ENCODE assay signal across 8 mouse cellular contexts in the genomic region with DNA sequence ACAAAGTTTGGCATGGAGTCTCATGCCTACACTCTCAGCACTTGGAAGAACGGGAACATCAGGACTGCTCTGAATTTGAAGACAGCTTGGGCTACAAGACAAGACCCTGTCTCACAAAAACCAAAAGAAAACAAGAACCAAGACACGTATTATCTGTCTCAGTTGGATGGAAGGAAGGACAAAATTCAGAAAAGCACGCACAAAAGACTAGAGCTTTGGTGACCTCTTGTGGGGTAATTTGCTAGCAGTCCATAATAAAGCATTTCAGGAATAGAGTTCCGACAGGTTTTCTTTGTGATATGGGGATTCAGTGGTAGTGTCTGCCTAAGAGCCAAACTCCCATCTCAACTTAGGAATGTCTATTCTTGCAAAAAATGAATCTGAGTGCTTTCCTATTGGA. TPM values are rescaled to one million over a fixed set of nuclear protein-coding genes. Genes with fewer than 3 reads are reported as not detected.
DNase-seq lines count a peak whose midpoint lies in the region.

No protein-coding gene starts in this region.

- intact Hi-C loops in left cerebral cortex, postnatal 14 days (cut with DNase I) = loop anchor here (2.0 to 10.0 kb wide), 3 partner anchors 203 to 565 kb away; partner anchors contain the start of gene Pde7b

- DNase-seq in kidney, adult 9 months = peak; percentile 51
- no peak for DNase-seq in kidney, adult 11 months
- DNase-seq in CD4-positive, CD25-positive, alpha-beta regulatory T cell, adult 2 months (ENCODE audit: low read depth, low spot score) = peak; percentile 42
- peak; percentile 19 for DNase-seq in Muller cell, postnatal 12 days (ENCODE audit: inconsistent ontology term)
- peak; percentile 52 to 60 for DNase-seq in left cerebral cortex, postnatal 14 days (ENCODE audit: low spot score in 2 of 2)
- no peak for DNase-seq in spleen, postnatal 4 days (ENCODE audit: low spot score in 2 of 2)
- no peak for DNase-seq in c-Kit-positive CD71-positive TER-119-positive erythroid progenitor cells, embryonic 14.5 days (ENCODE audit: low spot score)
- DNase-seq in cerebellum, adult 11-12 months = no peak

RNA-seq across cellular contexts. Expression of gene Ahi1, which starts 24.5 kb away (rescaled TPM):
- 100 to 1,000 TPM; 164 to 190 TPM for total RNA-seq in left cerebral cortex, postnatal 14 days (2021)

Comparison
In these comparisons a context has a peak if more than half of its experiments do, and no peak if none do; other contexts are left out.
1. DNase-seq: peak in kidney, adult 9 months (single experiment), CD4-positive, CD25-positive, alpha-beta regulatory T cell, adult 2 months (single experiment), Muller cell, postnatal 12 days (single experiment) and left cerebral cortex, postnatal 14 days (2 of 2); none in kidney, adult 11 months (single experiment), spleen, postnatal 4 days (0 of 2), c-Kit-positive CD71-positive TER-119-positive erythroid progenitor cells, embryonic 14.5 days (single experiment) and cerebellum, adult 11-12 months (single experiment).